Mouse (Mus musculus) ovary, adult 10 weeks (tissue): ENCODE measurements around the gene Acot9. TPM values are rescaled to one million over a fixed set of nuclear protein-coding genes. Genes with fewer than 3 reads are reported as not detected.

Experiments used
- polyA plus RNA-seq: library from polyadenylated mRNA; stranded (reverse); fragments of 350-450 nt; fragmentation: Illumina TruSeq; extraction: RNeasy Lipid Tissue Mini Kit (QIAGEN cat#74804); gene quantifications from one replicate; pipeline ENCODE4 v1.2.3, GENCODE M21; 2014

The Acot9 gene
- polyA plus RNA-seq: 78.3 TPM

GRCm38 (mm10) chrX:155262235-155262914 lies at the start of gene Acot9:
Acot9 (plus strand) TSS chrX:155262443.

GRCm38 (mm10) chrX:155216271-155216670 lies 46.0 kb upstream of the Acot9 start, which contains the start of gene Sat1:
Sat1 (minus strand) TSS chrX:155216449.

GRCm38 (mm10) chrX:155340654-155341053 lies 78.4 kb downstream of the Acot9 start, which contains the start of gene Prdx4:
Prdx4 (minus strand) TSS chrX:155340754.

Other genes starting within 250 kb of the Acot9 start
- not detected for gene Magea5, start 199.3 kb upstream of the Acot9 start, polyA plus RNA-seq
- not detected for gene Magea1, start 172.7 kb upstream of the Acot9 start, polyA plus RNA-seq
- not detected for gene Magea2, start 168.8 kb upstream of the Acot9 start, polyA plus RNA-seq
- 1.5 TPM for gene Cldn34b2, start 134.0 kb upstream of the Acot9 start, polyA plus RNA-seq
- 180 TPM for gene Sat1, start 46.0 kb upstream of the Acot9 start, polyA plus RNA-seq
- gene Prdx4, start 78.3 kb downstream of the Acot9 start, polyA plus RNA-seq: 234 TPM